Mouse (Mus musculus) cerebellum, adult 2 months (tissue): ENCODE measurements around the gene Lgals4.

Experiments
- CTCF ChIP-seq: fragments of 200-500 bp; IDR thresholded peaks from 2 replicates; pipeline ENCODE4 v1.5.1; 2011; ENCODE audit warnings: low read depth, mild to moderate bottlenecking, control low read depth, low read length, moderate library complexity, borderline replicate concordance; ENCODE audit not compliant: insufficient read depth
- POLR2A ChIP-seq: fragments of 200-500 bp; IDR thresholded peaks from 2 replicates; pipeline ENCODE4 v1.6.1; 2011; ENCODE audit warnings: low read length, control low read depth, borderline replicate concordance; ENCODE audit not compliant: insufficient read depth

- TF ChIP-seq CTCF = no peak
- TF ChIP-seq POLR2A = no peak
These were observed 29.9 kb upstream of the Lgals4 start for GRCm38 (mm10) chr7:28803756-28804155.
